Mouse (Mus musculus): Measurements from ENCODE around the gene Mdfic.

DNA sequence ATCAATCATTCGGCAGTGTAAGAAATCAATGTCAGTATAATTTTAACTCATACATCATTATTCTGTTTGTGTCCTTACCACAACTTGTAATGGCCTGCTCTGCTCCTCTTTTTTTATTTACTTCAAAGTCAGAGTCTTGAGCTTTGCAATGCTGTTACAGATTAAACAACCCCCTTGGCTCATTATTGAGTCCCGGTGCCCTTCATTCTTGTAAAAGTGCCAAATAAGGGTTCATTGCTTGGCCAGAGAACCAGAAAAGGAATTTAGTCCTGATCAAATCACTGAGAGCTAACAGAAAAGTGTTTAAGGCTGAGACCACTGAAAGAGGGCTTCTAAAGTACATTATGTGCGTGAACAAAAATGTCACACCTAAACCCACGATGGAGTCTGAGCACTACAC is 10.2 kb downstream of the Mdfic start:
- TF ChIP-seq CTCF (IDR thresholded peaks at IDR 0.05; ENCODE audit: control insufficient read depth, insufficient read depth, insufficient read length) (no peak), CEBPB (IDR thresholded peaks at IDR 0.05; ENCODE audit: low read depth) (no peak), MAX (IDR thresholded peaks at IDR 0.05) (no peak), FOSL1 (IDR thresholded peaks at IDR 0.05; ENCODE audit: insufficient read depth, low read length, poor library complexity, severe bottlenecking) (no peak), MYOD1 (IDR thresholded peaks at IDR 0.05; ENCODE audit: control insufficient read depth, insufficient read length, low read depth) (no peak)
